Mouse (Mus musculus) CH12.LX (cell line): ENCODE results near the gene Lurap1l.

Source experiments
- CHD1 ChIP-seq: IDR thresholded peaks from 2 replicates; pipeline ENCODE4 v1.6.1; 2012; ENCODE audit warnings: low read depth, low read length, improper control_type of control experiment, inconsistent platforms
- CTCF ChIP-seq, 2 experiments: IDR thresholded peaks in 1 of 2; conservative IDR thresholded peaks in 1 of 2; 2 replicates each; pipeline ENCODE4 v1.5.1; 2011 to 2012; ENCODE audit warnings: low read depth in 2 of 2, low read length in 2 of 2, improper control_type of control experiment in 1 of 2, inconsistent platforms in 1 of 2, mild to moderate bottlenecking in 1 of 2, moderate library complexity in 1 of 2
- E2F4 ChIP-seq: IDR thresholded peaks from 2 replicates; pipeline ENCODE4 v1.6.1; 2011; ENCODE audit warnings: low read depth, low read length, improper control_type of control experiment; ENCODE audit not compliant: insufficient replicate concordance
- ELF1 ChIP-seq: IDR thresholded peaks from 2 replicates; pipeline ENCODE4 v1.6.1; 2014; ENCODE audit warnings: low read depth, mild to moderate bottlenecking, inconsistent platforms, low read length, improper control_type of control experiment
- EP300 ChIP-seq: IDR thresholded peaks from 2 replicates; pipeline ENCODE4 v1.6.1; 2011; ENCODE audit warnings: low read length, improper control_type of control experiment
- JUN ChIP-seq: IDR thresholded peaks from 2 replicates; pipeline ENCODE4 v1.6.1; 2011; ENCODE audit warnings: low read depth, mild to moderate bottlenecking, low read length, improper control_type of control experiment, moderate library complexity; ENCODE audit not compliant: insufficient read depth
- JUND ChIP-seq: conservative IDR thresholded peaks from 2 replicates; pipeline ENCODE4 v1.6.1; 2011; ENCODE audit warnings: low read depth, low read length, improper control_type of control experiment
- MAFK ChIP-seq: IDR thresholded peaks from 2 replicates; pipeline ENCODE4 v1.6.1; 2011; ENCODE audit warnings: low read length, improper control_type of control experiment; ENCODE audit not compliant: insufficient replicate concordance
- MYC ChIP-seq: IDR thresholded peaks from 2 replicates; pipeline ENCODE4 v1.6.1; 2011; ENCODE audit warnings: low read depth, mild to moderate bottlenecking, improper control_type of control experiment, low read length
- NELFE ChIP-seq: IDR thresholded peaks from 2 replicates; pipeline ENCODE4 v1.6.1; 2011; ENCODE audit warnings: low read depth, low read length, improper control_type of control experiment
- POLR2A ChIP-seq: IDR thresholded peaks from 2 replicates; pipeline ENCODE4 v1.6.1; 2011; ENCODE audit warnings: low read depth, mild to moderate bottlenecking, improper control_type of control experiment, low read length
- TBP ChIP-seq: conservative IDR thresholded peaks from 2 replicates; pipeline ENCODE4 v1.6.1; 2011; ENCODE audit warnings: low read depth, low read length, improper control_type of control experiment
- ZMIZ1 ChIP-seq: IDR thresholded peaks from 2 replicates; pipeline ENCODE4 v1.6.1; 2012; ENCODE audit warnings: low read depth, mild to moderate bottlenecking, inconsistent platforms, low read length, improper control_type of control experiment

DNA sequence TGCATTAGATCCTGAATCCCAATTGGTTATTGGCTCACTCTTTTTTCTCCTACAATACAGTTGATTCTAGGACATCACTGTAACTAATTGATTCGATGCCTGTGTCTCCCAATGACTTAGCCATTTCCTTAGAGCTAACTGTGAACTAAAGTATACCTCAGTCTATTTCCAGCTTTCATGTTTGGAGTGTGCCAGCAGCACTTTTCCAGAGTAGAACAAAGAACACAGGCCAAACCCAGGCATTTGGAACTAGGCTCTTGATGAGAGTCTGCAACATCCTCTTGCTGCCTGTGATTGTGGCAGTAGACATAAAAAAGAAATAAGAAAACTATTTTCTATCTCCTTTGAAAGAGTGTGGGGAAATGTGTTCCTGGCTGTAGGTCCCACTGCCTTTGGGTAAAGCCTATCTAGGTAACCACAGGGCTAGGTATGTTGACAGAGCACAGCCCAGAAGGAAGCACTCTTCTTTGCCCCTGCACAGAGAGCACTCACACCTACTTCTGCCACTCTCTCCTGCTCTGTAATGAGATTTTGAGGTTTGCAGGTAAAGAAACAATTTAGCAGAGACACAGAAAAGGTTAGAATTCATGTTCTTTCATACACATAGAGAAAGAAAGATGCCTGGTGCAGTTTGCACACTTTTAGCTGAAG lies 8.9 kb downstream of the Lurap1l start:
- no peak for TF ChIP-seq MYC
- TF ChIP-seq CTCF (conservative IDR thresholded peaks at IDR 0.05 in 1 of 2, IDR thresholded peaks at IDR 0.05 in 1 of 2; ENCODE audit: low read depth in 2 of 2, low read length in 2 of 2), result no peak
- no peak for TF ChIP-seq CHD1
- no peak for TF ChIP-seq JUND
- no peak for TF ChIP-seq POLR2A
- no peak for TF ChIP-seq ELF1
- no peak for TF ChIP-seq E2F4
- no peak for TF ChIP-seq MAFK
- no peak for TF ChIP-seq EP300
- no peak for TF ChIP-seq ZMIZ1
- no peak for TF ChIP-seq NELFE
- TF ChIP-seq JUN, result no peak
- TF ChIP-seq TBP, result no peak
